Mouse (Mus musculus): ENCODE results near the gene Degs2. TPM values are rescaled to one million over a fixed set of nuclear protein-coding genes. Genes with fewer than 3 reads are reported as not detected.

The Degs2 gene
- polyA plus RNA-seq (2015; fragmentation: Nextera tagmentation; extraction: Ambion mirVana): 1.2 and 1.3 TPM in 2 replicates

- no peak within 1 kb of the TSS for H3K9ac ChIP-seq
- no peaks in the 10 kb centered on the region for H3K36me3 ChIP-seq
- H3K4me3 ChIP-seq: peak within 1 kb of the TSS; percentile 27
- no peaks in the 10 kb centered on the region for H3K9me3 ChIP-seq
- no peak within 1 kb of the TSS for H3K27ac ChIP-seq
- peaks cover 13% of the 10 kb centered on the region for H3K4me1 ChIP-seq
- WGBS: under 1% methylated on average over 32 of the region's 32 CpGs
- peak within 1 kb of the TSS; percentile 51 for H3K4me2 ChIP-seq
- no peak for ATAC-seq (ENCODE audit: insufficient number of reproducible peaks, low FRiP score, low TSS enrichment, low read depth)
- H3K27me3 ChIP-seq: peaks cover 52% of the 10 kb centered on the region
Observed at GRCm38 (mm10) chr12:108702185-108702584, at the start of gene Degs2. Gene Degs2 (minus strand): TSS chr12:108702315.

- H3K9me3 ChIP-seq: no peaks in the 10 kb centered on the region
- WGBS: 56% methylated on average over 9 of the region's 9 CpGs
- H3K4me3 ChIP-seq: no peak overlapping the region
- H3K4me1 ChIP-seq: no peaks in the 10 kb centered on the region
- no peaks in the 10 kb centered on the region for H3K36me3 ChIP-seq
- H3K4me2 ChIP-seq: no peak overlapping the region
- ATAC-seq (ENCODE audit: insufficient number of reproducible peaks, low FRiP score, low TSS enrichment, low read depth): no peak
- H3K27ac ChIP-seq: no peak overlapping the region
- H3K27me3 ChIP-seq: no peaks in the 10 kb centered on the region
- no peak overlapping the region for H3K9ac ChIP-seq
Observed at GRCm38 (mm10) chr12:108751790-108752189, 49.7 kb upstream of the Degs2 start.

GRCm38 (mm10) chr12:108750226-108750625 lies 48.1 kb upstream of the Degs2 start:
- Histone ChIP-seq H3K27me3 (no peaks in the 10 kb centered on the region), H3K4me2 (no peak overlapping the region), H3K36me3 (no peaks in the 10 kb centered on the region), H3K4me3 (no peak overlapping the region), H3K4me1 (no peaks in the 10 kb centered on the region), H3K9me3 (no peaks in the 10 kb centered on the region), H3K9ac (no peak overlapping the region), H3K27ac (no peak overlapping the region)
- 46% methylated on average over 3 of the region's 3 CpGs for WGBS
- no peak for ATAC-seq (ENCODE audit: insufficient number of reproducible peaks, low FRiP score, low TSS enrichment, low read depth)

GRCm38 (mm10) chr12:108749454-108749853 lies 47.3 kb upstream of the Degs2 start:
- Histone ChIP-seq H3K36me3 (no peaks in the 10 kb centered on the region), H3K9ac (no peak overlapping the region), H3K4me2 (no peak overlapping the region), H3K9me3 (no peaks in the 10 kb centered on the region), H3K27me3 (no peaks in the 10 kb centered on the region), H3K4me3 (no peak overlapping the region), H3K27ac (no peak overlapping the region), H3K4me1 (no peaks in the 10 kb centered on the region)
- WGBS: 88% methylated on average over 9 of the region's 9 CpGs
- ATAC-seq (ENCODE audit: insufficient number of reproducible peaks, low FRiP score, low TSS enrichment, low read depth): no peak

- H3K4me2 ChIP-seq: no peak overlapping the region
- no peaks in the 10 kb centered on the region for H3K9me3 ChIP-seq
- no peaks in the 10 kb centered on the region for H3K27me3 ChIP-seq
- H3K36me3 ChIP-seq: no peaks in the 10 kb centered on the region
- ATAC-seq (ENCODE audit: insufficient number of reproducible peaks, low FRiP score, low TSS enrichment, low read depth): no peak
- H3K9ac ChIP-seq: no peak overlapping the region
- H3K4me3 ChIP-seq: no peak overlapping the region
- H3K4me1 ChIP-seq: no peaks in the 10 kb centered on the region
- WGBS: 77% methylated on average over 6 of the region's 6 CpGs
- H3K27ac ChIP-seq: no peak overlapping the region
Observed at GRCm38 (mm10) chr12:108749019-108749418, 46.9 kb upstream of the Degs2 start.

- no peaks in the 10 kb centered on the region for H3K27me3 ChIP-seq
- H3K9ac ChIP-seq: no peak overlapping the region
- no peaks in the 10 kb centered on the region for H3K9me3 ChIP-seq
- no peak for ATAC-seq (ENCODE audit: insufficient number of reproducible peaks, low FRiP score, low TSS enrichment, low read depth)
- H3K4me1 ChIP-seq: no peaks in the 10 kb centered on the region
- no peak overlapping the region for H3K4me2 ChIP-seq
- H3K27ac ChIP-seq: no peak overlapping the region
- no peaks in the 10 kb centered on the region for H3K36me3 ChIP-seq
- no peak overlapping the region for H3K4me3 ChIP-seq
Observed at GRCm38 (mm10) chr12:108745990-108746389, 43.9 kb upstream of the Degs2 start.

- H3K36me3 ChIP-seq: no peaks in the 10 kb centered on the region
- H3K4me2 ChIP-seq: no peak overlapping the region
- no peak overlapping the region for H3K27ac ChIP-seq
- WGBS: 86% methylated on average over 4 of the region's 4 CpGs
- H3K27me3 ChIP-seq: no peaks in the 10 kb centered on the region
- no peak overlapping the region for H3K4me3 ChIP-seq
- H3K9me3 ChIP-seq: no peaks in the 10 kb centered on the region
- no peak overlapping the region for H3K9ac ChIP-seq
- H3K4me1 ChIP-seq: no peaks in the 10 kb centered on the region
- ATAC-seq (ENCODE audit: insufficient number of reproducible peaks, low FRiP score, low TSS enrichment, low read depth): no peak
Observed at GRCm38 (mm10) chr12:108742241-108742640, 40.1 kb upstream of the Degs2 start.

GRCm38 (mm10) chr12:108741472-108741871 lies 39.4 kb upstream of the Degs2 start:
- Histone ChIP-seq H3K4me3 (no peak overlapping the region), H3K9me3 (no peaks in the 10 kb centered on the region), H3K36me3 (no peaks in the 10 kb centered on the region), H3K27me3 (no peaks in the 10 kb centered on the region), H3K4me1 (no peaks in the 10 kb centered on the region), H3K4me2 (no peak overlapping the region), H3K27ac (no peak overlapping the region), H3K9ac (no peak overlapping the region)
- ATAC-seq (ENCODE audit: insufficient number of reproducible peaks, low FRiP score, low TSS enrichment, low read depth): no peak
- WGBS: 66% methylated on average over 2 of the region's 2 CpGs

- no peaks in the 10 kb centered on the region for H3K36me3 ChIP-seq
- H3K4me3 ChIP-seq: no peak overlapping the region
- H3K9me3 ChIP-seq: no peaks in the 10 kb centered on the region
- H3K27me3 ChIP-seq: no peaks in the 10 kb centered on the region
- H3K4me1 ChIP-seq: no peaks in the 10 kb centered on the region
- ATAC-seq (ENCODE audit: insufficient number of reproducible peaks, low FRiP score, low TSS enrichment, low read depth): no peak
- H3K9ac ChIP-seq: no peak overlapping the region
- no peak overlapping the region for H3K4me2 ChIP-seq
- WGBS: 90% methylated on average over 12 of the region's 12 CpGs
- H3K27ac ChIP-seq: no peak overlapping the region
Observed at GRCm38 (mm10) chr12:108738745-108739144, 36.6 kb upstream of the Degs2 start.

- WGBS: 91% methylated on average over 7 of the region's 7 CpGs
- Histone ChIP-seq H3K36me3 (no peaks in the 10 kb centered on the region), H3K27ac (no peak overlapping the region), H3K9me3 (no peaks in the 10 kb centered on the region), H3K4me1 (no peaks in the 10 kb centered on the region), H3K27me3 (no peaks in the 10 kb centered on the region), H3K9ac (no peak overlapping the region), H3K4me2 (no peak overlapping the region), H3K4me3 (no peak overlapping the region)
- no peak for ATAC-seq (ENCODE audit: insufficient number of reproducible peaks, low FRiP score, low TSS enrichment, low read depth)
Observed at GRCm38 (mm10) chr12:108737838-108738237, 35.7 kb upstream of the Degs2 start.

GRCm38 (mm10) chr12:108734386-108734785 lies 32.3 kb upstream of the Degs2 start:
- Histone ChIP-seq H3K4me2 (no peak overlapping the region), H3K4me1 (no peaks in the 10 kb centered on the region), H3K27ac (no peak overlapping the region), H3K4me3 (no peak overlapping the region), H3K27me3 (no peaks in the 10 kb centered on the region), H3K9ac (no peak overlapping the region), H3K9me3 (no peaks in the 10 kb centered on the region), H3K36me3 (no peaks in the 10 kb centered on the region)
- WGBS: 92% methylated on average over 2 of the region's 2 CpGs
- ATAC-seq (ENCODE audit: insufficient number of reproducible peaks, low FRiP score, low TSS enrichment, low read depth): no peak

- 83% methylated on average over 3 of the region's 3 CpGs for WGBS
- no peaks in the 10 kb centered on the region for H3K27me3 ChIP-seq
- no peaks in the 10 kb centered on the region for H3K36me3 ChIP-seq
- no peak overlapping the region for H3K4me2 ChIP-seq
- H3K9me3 ChIP-seq: no peaks in the 10 kb centered on the region
- H3K27ac ChIP-seq: no peak overlapping the region
- no peak overlapping the region for H3K4me3 ChIP-seq
- no peak overlapping the region for H3K9ac ChIP-seq
- no peaks in the 10 kb centered on the region for H3K4me1 ChIP-seq
- no peak for ATAC-seq (ENCODE audit: insufficient number of reproducible peaks, low FRiP score, low TSS enrichment, low read depth)
Observed at GRCm38 (mm10) chr12:108723841-108724240, 21.7 kb upstream of the Degs2 start.

- 92% methylated on average over 4 of the region's 4 CpGs for WGBS
- Histone ChIP-seq H3K4me3 (no peak overlapping the region), H3K36me3 (no peaks in the 10 kb centered on the region), H3K4me1 (no peaks in the 10 kb centered on the region), H3K9me3 (no peaks in the 10 kb centered on the region), H3K9ac (no peak overlapping the region), H3K4me2 (no peak overlapping the region), H3K27me3 (no peaks in the 10 kb centered on the region), H3K27ac (no peak overlapping the region)
- ATAC-seq (ENCODE audit: insufficient number of reproducible peaks, low FRiP score, low TSS enrichment, low read depth): no peak
Observed at GRCm38 (mm10) chr12:108722464-108722863, 20.3 kb upstream of the Degs2 start.

Data from limb, embryonic 15.5 days (tissue).